Comparison of ENCODE assay signal across 27 mouse cellular contexts in genomic region chr7:127822494-127822893, GRCm38 (mm10). TPM values are rescaled to one million over a fixed set of nuclear protein-coding genes. Genes with fewer than 3 reads are reported as not detected.
A peak's percentile ranks its signal among the peaks of the same experiment; 100 is the strongest.
DNase-seq lines count a peak whose midpoint lies in the region; ATAC-seq and TF ChIP-seq lines count a peak whose summit lies in the region.
"Had no signal": no experiment of that assay in that cellular context is flagged by ENCODE, and none has a peak within 500 bp of the region (broad histone marks: within the 10 kb centered on the region; RNA-seq: fewer than 3 reads in every experiment).

No protein-coding gene starts in this region.

- H3K4me3 ChIP-seq in embryonic facial prominence, embryonic 13.5 days: no peak overlapping the region
- H3K4me3 ChIP-seq in embryonic facial prominence, embryonic 10.5 days: no peak overlapping the region; the same call in 1 of the 2 replicates
- H3K4me3 ChIP-seq in layer of hippocampus, adult 2 months: peak overlapping the region; percentile 61
- H3K4me3 ChIP-seq in cortical plate, adult 2 months (ENCODE audit: insufficient read depth, low read length): peak overlapping the region; percentile 96
- H3K4me3 ChIP-seq in limb, embryonic 13.5 days: no peak overlapping the region
- H3K4me3 ChIP-seq: heart, adult 2 months; heart, embryonic 13.5 days; liver, embryonic 12.5 days had no signal

- no peak for ATAC-seq in embryonic facial prominence, embryonic 13.5 days (ENCODE audit: insufficient number of reproducible peaks, insufficient read depth, low FRiP score, low TSS enrichment, low read depth)
- no peak for ATAC-seq in limb, embryonic 13.5 days (ENCODE audit: low FRiP score, low read depth)
- ATAC-seq: forebrain, embryonic 16.5 days; liver, embryonic 12.5 days had no signal

- peak overlapping the region; percentile 72; the same call in 1 of the 2 replicates for H3K4me2 ChIP-seq in embryonic facial prominence, embryonic 13.5 days
- peak overlapping the region; percentile 82 for H3K4me2 ChIP-seq in limb, embryonic 13.5 days (replicated peaks)
- H3K4me2 ChIP-seq: liver, embryonic 12.5 days had no signal

- H3K36me3 ChIP-seq in embryonic facial prominence, embryonic 13.5 days: peaks cover 2% of the 10 kb centered on the region; the same call in 1 of the 2 replicates
- H3K36me3 ChIP-seq in embryonic facial prominence, embryonic 10.5 days (replicated peaks): peaks cover 10% of the 10 kb centered on the region; the same call in 1 of the 2 replicates
- H3K36me3 ChIP-seq in limb, embryonic 13.5 days: peaks cover 6% of the 10 kb centered on the region
- H3K36me3 ChIP-seq: heart, embryonic 13.5 days; kidney, embryonic 15.5 days; liver, embryonic 12.5 days had no signal

- WGBS in embryonic facial prominence, embryonic 13.5 days: 85% methylated on average over 3 of the region's 3 CpGs
- 88% methylated on average over 3 of the region's 3 CpGs for WGBS in embryonic facial prominence, embryonic 10.5 days
- 80% methylated on average over 3 of the region's 3 CpGs for WGBS in limb, embryonic 13.5 days

- TF ChIP-seq POLR2A in cortical plate, adult 2 months (IDR thresholded peaks at IDR 0.05; ENCODE audit: extremely low read depth, insufficient read depth, low read length): no peak

- no peaks in the 10 kb centered on the region for H3K9me3 ChIP-seq in embryonic facial prominence, embryonic 13.5 days
- no peaks in the 10 kb centered on the region for H3K9me3 ChIP-seq in embryonic facial prominence, embryonic 10.5 days
- H3K9me3 ChIP-seq in limb, embryonic 13.5 days: no peaks in the 10 kb centered on the region
- H3K9me3 ChIP-seq: heart, embryonic 13.5 days; kidney, embryonic 15.5 days; liver, embryonic 12.5 days; midbrain, embryonic 12.5 days had no signal

- no peak overlapping the region for H3K9ac ChIP-seq in embryonic facial prominence, embryonic 13.5 days
- no peak overlapping the region for H3K9ac ChIP-seq in limb, embryonic 13.5 days
- H3K9ac ChIP-seq: kidney, embryonic 15.5 days; liver, embryonic 12.5 days had no signal

- no peaks in the 10 kb centered on the region for H3K27me3 ChIP-seq in embryonic facial prominence, embryonic 13.5 days
- no peaks in the 10 kb centered on the region for H3K27me3 ChIP-seq in embryonic facial prominence, embryonic 10.5 days (replicated peaks; ENCODE audit: low read depth, poor library complexity, severe bottlenecking)
- H3K27me3 ChIP-seq in limb, embryonic 13.5 days: no peaks in the 10 kb centered on the region
- H3K27me3 ChIP-seq: kidney, embryonic 15.5 days; midbrain, embryonic 12.5 days had no signal

- TF ChIP-seq CTCF in layer of hippocampus, adult 2 months (conservative IDR thresholded peaks at IDR 0.05): no peak
- no peak for TF ChIP-seq CTCF in cortical plate, adult 2 months (IDR thresholded peaks at IDR 0.05; ENCODE audit: extremely low read depth, insufficient read depth, low read length)

- peaks cover 30% of the 10 kb centered on the region for H3K4me1 ChIP-seq in embryonic facial prominence, embryonic 13.5 days
- H3K4me1 ChIP-seq in embryonic facial prominence, embryonic 10.5 days: peaks cover 46% of the 10 kb centered on the region
- no peaks in the 10 kb centered on the region for H3K4me1 ChIP-seq in cortical plate, adult 2 months (ENCODE audit: control insufficient read depth, insufficient read depth, low read length)
- H3K4me1 ChIP-seq in limb, embryonic 13.5 days: peaks cover 25% of the 10 kb centered on the region

- H3K27ac ChIP-seq in embryonic facial prominence, embryonic 13.5 days: no peak overlapping the region
- no peak overlapping the region for H3K27ac ChIP-seq in embryonic facial prominence, embryonic 10.5 days (replicated peaks)
- peak overlapping the region; percentile 84; the same call in 1 of the 2 replicates for H3K27ac ChIP-seq in layer of hippocampus, adult 2 months
- H3K27ac ChIP-seq in cortical plate, adult 2 months (ENCODE audit: insufficient read depth, low read length): no peak overlapping the region
- H3K27ac ChIP-seq in limb, embryonic 13.5 days: no peak overlapping the region
- H3K27ac ChIP-seq: heart, adult 2 months; heart, embryonic 13.5 days; kidney, embryonic 15.5 days; liver, embryonic 12.5 days; midbrain, embryonic 12.5 days; stomach, postnatal 0 days had no signal

- no peak for DNase-seq in embryonic facial prominence, embryonic 10.5 days (ENCODE audit: low spot score)
- DNase-seq in layer of hippocampus, adult 2 months (ENCODE audit: low spot score in 2 of 2): no peak
- DNase-seq in layer of hippocampus, adult 9-10 months (ENCODE audit: low spot score): no peak
- DNase-seq in adrenal gland, postnatal 25 days: no peak
- DNase-seq in frontal cortex, postnatal 25 days (ENCODE audit: low spot score in 2 of 2): no peak
- DNase-seq: gastrocnemius, postnatal 36 days; heart, adult 2 months; heart, postnatal 14 days; kidney, adult 11 months; kidney, postnatal 4 days; lung, adult 18-20 months; lung, postnatal 10 days; thymus, adult 2 months; thymus, postnatal 4 days had no signal

RNA-seq across cellular contexts. Expression of gene Stx4a, which starts 1.6 kb away (rescaled TPM):
- polyA plus RNA-seq in embryonic facial prominence, embryonic 13.5 days (2015; fragmentation: Nextera tagmentation; extraction: Ambion mirVana): 61.0 and 73.1 TPM in 2 replicates
- 22.5 and 29.3 TPM in 2 replicates for polyA plus RNA-seq in embryonic facial prominence, embryonic 10.5 days (2016; fragmentation: Nextera tagmentation; extraction: Ambion mirVana)
- 10 to 100 TPM; 60.2 to 64.6 TPM for total RNA-seq in layer of hippocampus, adult 2 months (2021)
- polyA plus RNA-seq in cortical plate, adult 2 months (2012; rRNA removed): 118 and 122 TPM in 2 replicates
- 53.2 and 55.6 TPM in 2 replicates for polyA plus RNA-seq in limb, embryonic 13.5 days (2015; fragmentation: Nextera tagmentation; extraction: Ambion mirVana)
- total RNA-seq in adrenal gland, postnatal 25 days (2021): 101 and 122 TPM in 2 replicates

RNA-seq across cellular contexts. Expression of gene Stx1b, which starts 1.9 kb away (rescaled TPM):
- polyA plus RNA-seq in embryonic facial prominence, embryonic 13.5 days (2015; fragmentation: Nextera tagmentation; extraction: Ambion mirVana): 7.4 and 8.7 TPM in 2 replicates
- polyA plus RNA-seq in embryonic facial prominence, embryonic 10.5 days (2016; fragmentation: Nextera tagmentation; extraction: Ambion mirVana): 4.7 and 6.5 TPM in 2 replicates
- total RNA-seq in layer of hippocampus, adult 2 months (2021): 100 to 1,000 TPM; 336 to 351 TPM
- 381 and 383 TPM in 2 replicates for polyA plus RNA-seq in cortical plate, adult 2 months (2012; rRNA removed)
- polyA plus RNA-seq in limb, embryonic 13.5 days (2015; fragmentation: Nextera tagmentation; extraction: Ambion mirVana): 7.7 and 8.1 TPM in 2 replicates
- 4.2 and 8.0 TPM in 2 replicates for total RNA-seq in adrenal gland, postnatal 25 days (2021)
- total RNA-seq: neutrophil, adult 5-6 weeks had no signal

RNA-seq across cellular contexts. Expression of gene Hsd3b7, which starts 22.1 kb away (rescaled TPM):
- polyA plus RNA-seq in embryonic facial prominence, embryonic 13.5 days (2015; fragmentation: Nextera tagmentation; extraction: Ambion mirVana): 15.0 and 15.2 TPM in 2 replicates
- polyA plus RNA-seq in embryonic facial prominence, embryonic 10.5 days (2016; fragmentation: Nextera tagmentation; extraction: Ambion mirVana): 6.8 and 8.0 TPM in 2 replicates
- 1 to 10 TPM; 7.0 to 8.8 TPM for total RNA-seq in layer of hippocampus, adult 2 months (2021)
- polyA plus RNA-seq in cortical plate, adult 2 months (2012; rRNA removed): 14.2 and 14.5 TPM in 2 replicates
- polyA plus RNA-seq in limb, embryonic 13.5 days (2015; fragmentation: Nextera tagmentation; extraction: Ambion mirVana): 11.2 and 11.3 TPM in 2 replicates
- 49.1 and 66.2 TPM in 2 replicates for total RNA-seq in adrenal gland, postnatal 25 days (2021)

RNA-seq across cellular contexts. Expression of gene Gm49388, which starts 37.1 kb away (rescaled TPM):
- not detected in 2 replicates for polyA plus RNA-seq in embryonic facial prominence, embryonic 13.5 days (2015; fragmentation: Nextera tagmentation; extraction: Ambion mirVana)
- polyA plus RNA-seq in embryonic facial prominence, embryonic 10.5 days (2016; fragmentation: Nextera tagmentation; extraction: Ambion mirVana): not detected in 2 replicates
- total RNA-seq in layer of hippocampus, adult 2 months (2021): 1 to 10 TPM; 1.4 to 3.3 TPM
- polyA plus RNA-seq in cortical plate, adult 2 months (2012; rRNA removed): not detected in 2 replicates
- polyA plus RNA-seq in limb, embryonic 13.5 days (2015; fragmentation: Nextera tagmentation; extraction: Ambion mirVana): not detected in 2 replicates
- 4.4 and 6.9 TPM in 2 replicates for total RNA-seq in adrenal gland, postnatal 25 days (2021)
- polyA plus RNA-seq: embryonic facial prominence, embryonic 14.5 days; forebrain, embryonic 16.5 days; heart, adult 2 months; heart, embryonic 13.5 days; kidney, embryonic 15.5 days; limb, embryonic 11.5 days; liver, embryonic 12.5 days; midbrain, embryonic 12.5 days; small intestine, adult 2 months; stomach, postnatal 0 days; thymus, adult 2 months had no signal

RNA-seq across cellular contexts. Expression of gene Setd1a, which starts 46.0 kb away (rescaled TPM):
- polyA plus RNA-seq in embryonic facial prominence, embryonic 13.5 days (2015; fragmentation: Nextera tagmentation; extraction: Ambion mirVana): 27.0 and 33.2 TPM in 2 replicates
- polyA plus RNA-seq in embryonic facial prominence, embryonic 10.5 days (2016; fragmentation: Nextera tagmentation; extraction: Ambion mirVana): 14.7 and 15.2 TPM in 2 replicates
- total RNA-seq in layer of hippocampus, adult 2 months (2021): 10 to 100 TPM; 44.5 to 49.4 TPM
- 15.7 and 16.4 TPM in 2 replicates for polyA plus RNA-seq in cortical plate, adult 2 months (2012; rRNA removed)
- 28.1 and 30.8 TPM in 2 replicates for polyA plus RNA-seq in limb, embryonic 13.5 days (2015; fragmentation: Nextera tagmentation; extraction: Ambion mirVana)
- 36.9 and 49.8 TPM in 2 replicates for total RNA-seq in adrenal gland, postnatal 25 days (2021)

Comparison
In these comparisons a context has a peak if more than half of its experiments do, and no peak if none do; other contexts are left out.
1. H3K4me3 ChIP-seq: peak in layer of hippocampus, adult 2 months (single experiment) and cortical plate, adult 2 months (single experiment); none in embryonic facial prominence, embryonic 13.5 days (single experiment), embryonic facial prominence, embryonic 10.5 days (single experiment) and limb, embryonic 13.5 days (single experiment).
2. RNA of gene Stx1b, which starts 1.9 kb away (polyA plus RNA-seq): 381 to 383 TPM in cortical plate, adult 2 months; 7.7 to 8.1 TPM in limb, embryonic 13.5 days, 7.4 to 8.7 TPM in embryonic facial prominence, embryonic 13.5 days and 4.7 to 6.5 TPM in embryonic facial prominence, embryonic 10.5 days; every median in the first group is over 10 times any median in the second.